Mouse (Mus musculus): ENCODE data around the gene Kat2a.

Kat2a gene

DNA sequence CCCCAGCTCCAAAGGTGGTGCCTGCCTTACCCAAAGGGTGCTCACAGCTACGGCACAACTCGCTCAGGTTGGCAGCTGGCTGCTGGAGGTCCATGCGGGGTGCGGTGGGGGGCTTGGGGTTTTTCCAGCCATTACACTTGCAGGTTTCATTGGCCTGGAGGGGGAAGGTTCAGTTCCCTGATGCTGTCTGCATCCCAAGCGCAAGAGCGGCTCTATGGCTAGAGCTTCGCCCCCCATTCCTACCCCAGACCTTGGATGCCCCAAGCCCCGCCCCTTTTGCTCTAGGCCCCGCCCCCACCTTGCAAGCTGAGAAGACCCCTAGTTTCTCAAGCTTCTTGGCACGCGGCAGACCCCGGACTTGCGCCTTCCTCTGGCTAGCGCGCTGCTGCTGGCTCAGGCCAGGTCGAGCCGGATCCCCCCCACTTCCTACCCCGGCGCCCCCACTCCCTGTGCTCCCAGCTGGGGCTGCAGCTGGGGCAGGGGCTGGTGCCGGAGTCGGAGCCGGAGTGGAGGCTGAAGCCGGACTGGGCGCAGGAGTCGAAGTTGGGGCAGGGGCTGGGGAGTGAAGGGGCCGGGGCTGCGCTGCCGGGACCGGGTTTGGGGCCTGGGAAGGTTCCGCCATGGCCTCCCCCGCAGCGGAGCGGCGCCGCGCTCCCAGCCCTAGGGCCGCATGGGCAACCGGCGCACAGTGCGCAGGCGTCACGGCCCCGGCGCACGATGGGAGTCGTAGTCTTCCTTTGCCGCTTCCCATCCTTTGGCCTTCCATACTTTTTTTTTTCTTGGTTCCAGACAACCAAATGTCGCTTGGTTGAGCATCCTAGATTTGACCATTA is at the start of gene Kat2a:
Gene Kat2a, minus strand, starts transcription at position 683 of the 833 bp plus-strand sequence.
- DNase-seq, result peak; percentile 86 to 93

DNA sequence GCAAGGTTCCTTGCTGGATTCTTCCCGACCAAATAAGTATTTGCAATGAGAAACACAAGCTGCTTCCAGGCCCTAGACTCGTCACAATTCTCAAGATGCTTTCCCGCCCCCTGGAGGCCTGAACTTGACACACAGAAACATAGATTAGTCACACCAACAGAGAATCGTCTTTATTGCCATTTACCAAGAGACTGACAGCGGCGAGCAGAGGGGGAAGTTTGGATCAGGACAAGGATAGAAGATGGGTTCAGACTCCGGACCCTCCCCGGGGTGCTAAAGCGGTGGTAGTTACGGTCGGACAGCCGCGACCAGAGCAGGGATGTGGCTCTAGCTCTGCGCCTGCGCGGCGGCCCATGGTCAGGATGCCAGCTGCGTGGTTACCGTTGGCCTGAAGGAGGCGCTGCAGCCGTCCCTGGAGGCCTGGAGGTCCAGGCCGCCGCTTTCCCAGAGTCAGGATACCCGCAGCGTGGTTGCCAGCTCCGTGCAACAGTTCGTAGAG is 49.3 kb upstream of the Kat2a start:
- peak; percentile 86 to 87 for DNase-seq

DNA sequence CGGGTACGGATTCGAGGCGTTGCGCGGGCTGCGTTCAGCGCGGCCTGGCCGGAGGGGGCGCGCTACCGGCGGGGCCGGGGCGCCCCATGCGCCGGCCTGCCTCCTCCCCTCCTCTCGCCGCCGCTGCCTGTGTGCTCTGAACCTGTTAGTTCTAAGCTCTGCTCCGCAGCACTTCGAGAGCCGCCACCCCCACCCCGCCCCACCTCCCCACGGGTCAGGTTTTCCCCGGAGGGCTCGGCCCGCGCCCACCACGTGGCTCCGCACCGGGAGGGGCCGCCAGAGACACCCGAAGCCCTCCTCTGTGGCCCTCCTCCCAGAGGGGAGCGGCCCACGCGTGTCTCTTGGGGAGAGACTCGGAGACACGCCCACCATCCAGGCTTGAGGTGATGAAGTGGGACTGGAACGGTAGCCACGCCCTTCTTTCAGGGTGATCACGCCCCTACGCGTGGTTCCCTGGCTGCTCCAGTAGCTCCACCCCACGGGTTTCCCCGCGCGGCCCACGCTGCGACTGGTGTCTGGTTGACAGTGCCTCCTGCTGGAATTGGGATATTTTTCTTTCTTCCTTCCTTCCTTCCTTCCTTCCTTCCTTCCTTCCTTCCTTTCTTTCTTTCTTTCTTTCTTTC is 47.5 kb upstream of the Kat2a start, which contains the start of gene Kcnh4:
Gene Kcnh4, minus strand, starts transcription at position 332 of the 623 bp plus-strand sequence.
- DNase-seq, result peak; percentile 40 to 70

DNA sequence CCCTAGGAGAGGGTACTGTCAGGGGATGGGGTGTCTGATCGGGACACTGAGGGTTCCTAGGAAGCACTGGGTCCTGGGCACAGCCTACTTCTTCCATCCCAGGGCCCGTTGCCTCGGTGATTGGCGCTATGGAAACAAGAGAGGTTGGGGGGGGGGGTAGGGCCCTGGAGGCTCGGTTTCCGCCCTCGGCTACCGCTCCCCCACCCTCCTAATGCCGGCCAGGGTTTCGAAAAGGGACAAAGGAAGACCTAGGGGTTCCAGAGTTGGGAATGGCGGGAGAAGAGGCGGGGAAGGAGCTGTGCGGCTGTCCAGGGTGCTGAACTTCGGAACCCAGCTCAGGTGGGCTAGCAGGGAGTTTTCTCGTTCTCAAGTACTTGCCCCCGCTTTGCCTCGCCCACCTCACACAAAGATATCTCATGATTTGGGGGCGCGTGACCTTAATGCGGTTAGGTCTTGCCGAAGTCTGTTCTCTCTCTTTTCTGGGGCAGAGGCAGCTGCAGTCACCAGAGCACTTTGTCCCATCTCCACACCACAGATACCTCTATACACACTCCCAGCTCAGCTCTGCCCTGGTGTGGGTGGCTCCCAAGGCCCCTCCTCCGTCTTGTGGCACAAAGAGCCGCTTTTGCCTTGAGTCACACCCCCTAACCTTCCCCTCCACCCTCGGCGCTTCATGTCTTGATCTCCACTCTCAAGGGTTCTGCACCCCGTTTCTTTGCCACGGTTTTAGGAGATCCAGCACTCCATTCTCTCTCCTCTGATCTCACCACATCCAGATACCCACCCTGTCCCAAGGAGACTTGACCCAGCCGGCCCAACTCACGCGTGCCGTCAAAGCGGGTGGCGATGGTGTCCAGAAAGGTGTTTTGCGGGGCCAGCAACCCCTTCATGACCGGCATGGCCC is 46.7 kb upstream of the Kat2a start:
- DNase-seq, result peak in 1 of 2 experiments; percentile 65

DNA sequence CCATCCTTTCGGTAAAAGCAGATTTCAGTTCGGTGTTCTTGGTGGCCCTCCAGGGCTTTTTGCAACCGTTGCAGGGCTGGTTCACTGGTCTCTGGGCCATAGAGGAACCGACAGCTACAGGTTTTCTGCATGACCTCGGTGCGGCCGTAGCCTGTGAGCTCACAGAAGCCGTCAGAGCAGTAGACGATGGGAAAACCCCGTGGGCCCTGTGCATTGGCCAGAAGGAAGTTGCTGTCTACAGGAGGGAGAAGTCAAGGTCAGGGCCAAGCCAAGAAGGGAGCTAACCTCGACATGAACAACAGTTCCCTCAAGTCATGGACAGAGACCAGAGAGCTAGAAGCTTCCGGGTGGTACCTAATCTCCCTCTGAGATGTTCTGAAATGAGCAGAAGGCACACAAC is 45.3 kb upstream of the Kat2a start:
- no peak for DNase-seq

DNA sequence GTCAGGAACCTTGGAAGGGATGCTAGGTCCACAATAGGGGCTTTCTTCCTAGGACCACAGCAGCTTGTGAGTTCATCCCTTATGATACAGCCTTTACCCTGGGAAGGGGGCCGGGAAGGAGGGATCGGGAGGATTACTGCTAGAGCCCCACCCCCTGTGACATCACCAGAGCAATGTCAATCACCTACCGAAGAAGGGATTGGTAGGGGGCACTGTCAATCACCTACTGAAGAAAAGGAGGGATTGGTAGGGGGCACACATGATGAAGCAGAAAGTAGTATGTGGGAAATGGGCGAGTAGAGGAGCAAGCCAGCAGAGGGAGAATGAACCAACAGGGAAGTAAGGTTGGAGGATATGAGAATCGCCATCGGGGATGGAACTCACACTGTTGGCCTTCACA is 44.2 kb upstream of the Kat2a start:
- no peak for DNase-seq

DNA sequence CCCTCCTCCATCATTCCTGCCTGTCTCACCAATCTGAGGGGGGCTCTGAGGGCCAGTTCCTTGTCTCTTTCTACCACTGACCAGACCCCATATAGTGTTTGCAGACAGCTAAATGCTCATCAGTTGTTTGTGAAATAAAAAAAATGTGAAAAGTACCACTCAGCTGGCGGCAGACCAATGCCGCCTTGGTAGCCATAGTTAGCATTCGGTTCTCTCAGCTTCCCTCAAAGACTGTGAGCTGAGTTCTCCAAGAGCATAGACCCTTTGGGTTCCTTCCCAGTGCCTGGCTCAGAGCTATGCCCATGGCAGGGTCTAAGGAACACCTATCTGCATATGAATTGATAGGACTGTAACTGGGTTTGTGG is 42.4 kb upstream of the Kat2a start:
- no peak for DNase-seq

DNA sequence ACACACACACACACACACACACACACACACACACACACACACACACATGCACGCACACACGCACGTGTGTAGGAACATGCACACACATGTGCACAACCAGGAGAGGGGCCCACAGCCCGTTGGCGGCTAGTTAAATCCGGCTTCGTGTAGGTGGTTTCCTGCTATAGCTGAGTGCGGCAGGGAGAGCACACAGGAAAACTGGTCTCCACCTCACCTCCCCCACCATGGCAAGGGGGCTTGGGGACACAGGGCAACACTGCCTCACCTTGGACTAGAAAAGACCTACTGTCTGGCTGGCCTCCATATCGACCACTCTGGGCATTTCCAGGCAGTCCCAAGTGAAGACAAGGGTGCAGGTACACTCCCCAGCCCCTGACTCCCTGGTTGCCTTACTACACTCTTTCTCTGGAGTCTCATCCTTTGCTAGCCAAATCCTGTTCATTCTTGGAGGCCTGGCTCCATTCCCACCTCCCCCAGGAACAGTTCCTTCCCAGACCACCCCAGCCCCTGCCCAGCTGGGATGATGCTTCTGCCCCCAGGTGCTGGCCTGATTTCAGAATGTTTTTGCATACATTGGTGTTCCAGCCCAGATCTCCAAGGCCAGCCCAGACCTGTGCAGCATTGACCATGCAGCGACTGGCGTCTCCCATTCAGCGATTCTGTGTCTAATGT is 41.9 kb upstream of the Kat2a start:
- DNase-seq, result no peak

DNA sequence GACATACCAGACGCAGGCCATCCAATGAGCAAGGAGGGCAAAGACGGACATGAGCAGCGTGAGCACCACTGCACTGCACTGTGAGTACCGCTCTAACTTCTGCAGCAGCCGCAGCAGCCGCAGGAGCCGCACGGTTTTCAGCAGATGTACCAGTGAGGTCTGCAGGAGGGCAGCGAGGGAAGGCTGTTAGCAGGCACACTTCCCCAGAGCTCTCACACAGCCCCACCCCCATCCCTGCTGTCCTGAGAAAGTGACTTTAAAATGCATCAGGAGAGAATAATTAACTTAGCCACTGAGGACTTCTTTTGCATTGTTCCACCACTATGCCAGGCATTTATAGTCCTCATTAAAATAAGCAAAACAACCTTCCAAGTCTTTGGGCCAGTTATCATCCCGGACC is 40.0 kb upstream of the Kat2a start:
- DNase-seq, result peak in 1 of 2 experiments; percentile 47

DNA sequence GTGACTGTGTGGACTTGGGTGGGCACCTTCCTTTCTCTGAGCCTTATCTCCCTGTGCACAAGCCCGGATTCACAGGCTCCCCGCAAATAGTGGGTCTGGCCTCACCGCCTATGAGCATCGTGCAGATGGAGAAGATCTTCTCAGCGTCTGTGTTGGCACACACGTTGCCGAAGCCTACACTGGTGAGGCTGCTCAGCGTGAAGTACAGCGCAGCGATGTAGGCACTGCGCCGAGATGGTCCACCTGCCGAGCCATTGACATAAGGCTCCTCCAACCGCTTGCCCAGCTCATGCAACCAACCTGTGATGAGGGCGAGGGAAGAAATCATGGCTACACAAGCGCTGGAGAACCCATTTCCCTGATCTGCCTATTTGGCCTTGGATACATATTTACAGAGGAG is 37.9 kb upstream of the Kat2a start:
- DNase-seq, result no peak

DNA sequence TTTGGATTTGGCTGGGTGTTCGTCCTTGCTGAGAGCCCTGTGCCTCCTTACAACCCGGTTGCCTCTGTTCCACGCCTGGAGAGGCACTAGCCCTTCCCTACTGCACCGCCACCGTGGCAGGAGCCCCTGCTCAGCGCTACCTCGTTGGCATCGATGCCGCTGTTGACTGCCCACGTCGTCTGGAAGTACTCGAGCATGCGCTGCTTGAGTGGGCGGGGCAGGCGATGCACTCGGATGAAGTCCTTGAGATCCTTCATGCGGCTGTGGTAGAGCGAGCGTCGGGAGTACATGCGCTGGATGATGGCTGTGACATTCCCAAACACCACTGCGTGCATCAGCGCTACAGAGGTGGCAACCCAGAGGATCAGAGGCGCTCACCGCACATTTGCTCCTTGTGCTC is 37.2 kb upstream of the Kat2a start:
- DNase-seq, result no peak

DNA sequence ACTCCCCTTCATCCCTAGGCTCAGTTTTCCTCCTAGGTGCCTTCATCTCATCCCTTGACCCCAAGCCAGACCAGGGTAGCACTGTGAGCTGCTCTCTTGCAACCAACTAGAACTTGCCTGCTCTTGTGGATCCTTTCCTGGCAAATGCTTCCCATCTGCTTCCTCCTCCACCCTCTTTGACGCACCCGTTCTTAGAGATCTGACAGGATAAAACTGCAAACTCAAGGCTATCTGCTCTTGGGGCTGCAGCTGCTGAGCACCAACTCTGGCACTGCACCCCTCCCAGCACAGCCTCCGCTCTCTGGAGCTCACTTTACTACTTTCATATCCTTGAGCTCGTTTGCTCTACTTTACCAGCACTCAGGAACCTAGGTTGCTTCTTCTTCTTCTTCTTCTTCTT is 36.4 kb upstream of the Kat2a start:
- DNase-seq, result no peak

DNA sequence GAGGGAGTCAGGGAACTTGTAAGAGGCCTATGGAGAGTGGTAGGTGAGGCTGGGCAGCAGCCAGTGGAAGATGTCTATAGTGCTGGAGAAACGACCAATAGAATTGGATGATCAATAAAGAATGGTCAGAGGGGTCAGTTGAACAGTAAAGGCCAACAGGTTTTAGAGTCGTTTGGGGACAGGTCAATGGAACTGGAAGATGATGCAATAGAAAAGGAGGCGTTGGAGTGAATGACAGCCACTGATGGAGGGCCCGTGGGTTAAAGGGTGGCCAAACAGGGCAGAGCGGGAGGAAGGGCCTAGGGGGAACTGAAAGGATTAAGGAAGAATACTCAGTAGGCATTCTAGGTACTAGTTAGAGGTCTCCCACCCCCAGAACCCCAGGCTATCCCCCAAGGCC is 34.8 kb upstream of the Kat2a start:
- DNase-seq, result no peak

DNA sequence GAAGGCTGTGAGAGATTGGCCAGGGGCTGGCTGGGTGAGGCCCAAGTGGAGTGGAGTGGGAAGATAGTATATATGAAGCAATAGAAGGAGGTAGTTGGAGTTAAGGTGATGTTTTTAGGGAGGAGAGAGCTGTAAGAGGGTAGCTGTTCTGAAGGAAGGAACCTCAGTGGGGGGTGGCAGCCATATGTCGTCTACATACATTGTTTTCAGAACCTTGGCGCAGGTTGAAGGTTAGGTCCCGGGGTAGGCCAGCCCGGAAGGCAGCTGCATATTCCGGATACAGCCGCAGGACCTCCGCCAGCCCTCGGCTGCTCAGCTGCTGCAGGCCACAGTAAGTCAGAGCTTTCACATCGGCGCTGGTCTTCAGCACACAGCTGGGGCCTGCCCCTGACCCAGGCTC is 34.3 kb upstream of the Kat2a start:
- no peak for DNase-seq

DNA sequence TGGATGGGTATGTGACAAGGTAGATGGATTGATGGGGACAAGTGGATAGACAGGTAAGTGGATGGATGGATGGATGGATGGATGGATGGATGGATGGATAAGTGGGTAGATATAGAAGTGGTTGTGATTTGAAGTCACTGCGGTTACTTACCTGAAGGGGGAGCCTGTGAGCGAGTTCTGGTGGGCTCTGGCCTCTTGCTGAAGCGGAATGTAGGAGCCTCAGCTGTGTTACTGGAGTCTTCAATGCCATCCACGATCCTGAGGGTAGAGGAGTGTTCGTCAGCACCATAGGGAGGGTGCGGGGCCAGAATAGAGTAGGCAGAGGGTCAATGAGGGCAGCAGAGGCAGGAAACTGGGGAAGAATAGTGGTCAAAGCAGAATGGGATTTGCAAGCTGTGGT is 32.8 kb upstream of the Kat2a start:
- peak in 1 of 2 experiments; percentile 65 for DNase-seq

DNA sequence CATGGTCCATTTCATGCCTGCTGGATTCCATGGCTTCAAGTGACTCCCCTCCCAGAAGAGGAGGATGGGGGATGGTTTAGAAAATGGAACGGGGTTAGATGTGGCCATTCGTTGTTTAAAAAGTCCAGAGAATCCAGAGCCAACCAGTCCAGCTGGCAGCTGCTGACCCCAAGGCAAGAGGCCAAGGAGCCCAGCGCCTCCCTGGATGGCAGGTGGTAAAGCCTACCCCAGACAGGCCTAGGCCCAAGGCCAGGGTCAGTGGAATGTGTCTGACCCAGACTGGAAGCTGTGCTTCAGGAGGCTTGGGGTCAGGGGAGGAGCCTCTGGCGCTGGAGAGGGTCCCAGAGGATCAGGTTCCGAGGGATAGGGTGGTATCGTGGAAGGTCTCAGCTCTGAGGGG is 29.1 kb upstream of the Kat2a start:
- peak; percentile 76 to 91 for DNase-seq

DNA sequence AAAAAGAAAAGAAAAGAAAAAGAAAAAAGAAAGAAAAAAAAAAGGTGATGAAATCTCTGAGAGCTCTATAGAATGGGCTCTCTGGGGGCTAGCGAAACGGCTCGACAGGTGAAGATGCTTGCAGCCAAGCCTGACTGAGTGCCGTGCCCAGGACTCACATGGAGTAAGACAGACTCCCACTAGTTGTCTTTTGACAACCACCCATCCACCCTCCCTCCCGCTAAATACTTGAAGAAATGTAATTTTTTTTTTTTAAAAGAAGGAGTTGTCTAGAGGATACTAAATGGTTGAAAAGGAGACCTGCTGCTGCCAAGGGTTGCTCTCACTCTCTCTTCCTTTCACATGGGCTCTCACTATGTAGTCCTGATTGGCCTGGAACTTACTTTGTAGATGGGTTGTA is 26.5 kb upstream of the Kat2a start:
- DNase-seq, result no peak

DNA sequence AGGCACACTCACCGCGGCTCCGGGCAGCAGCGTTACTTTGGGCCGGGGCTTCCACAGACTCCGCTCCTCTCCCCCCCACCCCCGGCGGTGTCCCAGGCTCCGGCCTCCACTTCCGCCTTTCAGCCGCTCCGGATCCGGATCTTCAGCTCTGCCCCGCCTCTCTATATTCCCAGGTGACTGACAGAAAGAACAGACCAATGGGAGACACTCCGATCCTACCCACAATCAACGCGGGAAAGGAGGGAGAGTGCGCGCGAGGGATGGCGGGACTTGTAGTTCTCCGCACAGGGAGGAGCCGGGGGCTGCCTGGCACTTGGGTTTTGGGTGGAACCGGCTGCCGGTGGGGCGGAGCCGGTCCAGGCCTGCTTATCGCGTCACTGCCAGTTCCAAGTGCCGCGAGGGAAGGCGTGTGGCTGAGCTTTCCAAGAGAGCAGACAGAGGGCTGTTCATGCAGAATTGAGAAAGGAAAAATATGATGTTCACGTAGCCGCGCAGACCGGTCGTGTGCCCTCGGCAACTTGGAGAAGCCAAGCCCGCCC is 25.9 kb upstream of the Kat2a start, which contains the start of gene Rab5c:
Gene Rab5c, minus strand, starts transcription at position 150 of the 539 bp plus-strand sequence.
- peak; percentile 99 to 100 for DNase-seq

DNA sequence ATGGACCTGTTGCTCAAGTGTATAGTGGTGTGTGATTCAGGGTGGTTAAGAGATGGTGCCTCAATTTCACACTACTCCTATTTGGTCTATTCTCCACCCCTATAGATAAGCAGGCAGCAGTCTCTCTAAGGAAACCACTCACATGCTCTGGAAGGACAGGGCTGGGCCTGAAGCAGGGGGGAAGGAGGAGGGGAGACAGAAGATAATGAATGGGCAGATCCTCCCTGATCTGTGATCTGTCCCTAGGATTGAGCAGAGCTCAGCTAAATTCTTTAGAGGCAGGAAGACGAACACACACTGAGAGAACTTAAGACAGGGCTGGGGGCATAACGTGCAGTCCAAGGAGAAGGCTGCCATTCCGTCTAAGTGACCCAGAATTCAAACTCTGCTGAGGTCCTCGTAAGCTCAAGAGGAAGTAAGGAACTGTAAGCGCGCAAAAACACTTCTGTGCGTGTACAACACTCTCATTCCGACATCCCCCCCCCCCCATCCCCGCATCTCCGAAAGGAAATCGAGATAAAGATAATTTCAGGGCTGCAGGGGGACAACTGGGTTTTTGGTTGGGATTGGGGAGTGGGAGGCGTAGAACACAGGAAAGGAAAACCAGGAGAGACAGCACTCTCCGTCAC is 25.0 kb upstream of the Kat2a start:
- DNase-seq, result no peak

DNA sequence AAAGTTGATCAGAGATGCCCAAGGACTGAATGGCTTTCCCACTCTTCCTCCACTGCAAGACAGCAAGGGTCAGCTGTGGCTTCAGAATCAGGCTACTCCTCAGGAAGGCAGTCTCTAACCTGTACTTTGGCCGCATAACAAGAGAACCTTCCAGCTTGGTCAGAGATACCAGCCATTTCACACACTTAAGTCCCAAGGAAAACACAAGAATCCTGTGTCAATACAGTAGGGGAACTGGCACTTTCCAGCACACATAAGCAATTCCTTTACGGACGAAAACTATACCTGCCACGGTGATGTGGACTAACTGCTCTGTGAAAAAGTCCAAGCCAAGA is 24.4 kb upstream of the Kat2a start:
- no peak for DNase-seq

DNA sequence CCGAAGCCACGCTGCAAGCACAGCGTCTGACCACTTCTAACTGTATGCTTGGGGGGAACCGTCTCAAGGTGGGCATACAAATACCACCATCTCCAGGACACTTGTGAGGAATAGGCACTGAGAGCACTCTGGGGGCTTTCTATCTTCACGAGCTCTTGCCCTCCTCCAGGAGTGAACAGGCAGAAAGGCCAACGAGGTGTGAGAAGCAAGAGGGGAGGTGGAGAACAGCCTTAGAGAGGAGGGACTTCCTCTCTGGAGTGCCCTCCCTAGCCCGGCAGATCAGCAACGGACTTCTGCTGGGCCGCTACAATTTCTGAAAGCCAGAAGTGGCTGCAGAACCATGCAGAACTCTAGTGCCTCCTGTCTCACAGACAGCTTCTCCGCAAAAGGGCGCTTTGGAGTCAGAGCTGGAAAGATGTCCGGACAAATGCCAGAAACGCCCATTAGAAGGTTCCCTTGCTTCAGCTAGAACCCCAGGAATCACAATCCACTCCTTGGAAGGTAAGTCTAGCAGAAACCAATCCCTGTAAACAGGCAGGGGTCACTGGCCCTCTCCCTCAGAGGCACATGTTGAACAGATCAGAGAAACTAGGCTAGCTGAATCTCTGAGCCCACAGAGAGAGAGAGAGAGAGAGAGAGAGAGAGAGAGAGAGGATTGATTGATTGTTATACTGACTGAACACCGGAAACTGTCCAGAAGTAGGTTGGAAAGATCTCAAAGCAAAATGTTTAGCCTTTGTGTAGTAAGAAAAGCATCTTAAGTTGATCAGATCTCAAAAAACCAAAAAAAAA is 23.9 kb upstream of the Kat2a start:
- DNase-seq, result no peak

Data from kidney, postnatal 25 days (tissue).